Mouse (Mus musculus): ENCODE results near the gene Sult3a2. TPM values are rescaled to one million over a fixed set of nuclear protein-coding genes. Genes with fewer than 3 reads are reported as not detected.

The Sult3a2 gene
- polyA plus RNA-seq, 1 experiment = not detected

DNA sequence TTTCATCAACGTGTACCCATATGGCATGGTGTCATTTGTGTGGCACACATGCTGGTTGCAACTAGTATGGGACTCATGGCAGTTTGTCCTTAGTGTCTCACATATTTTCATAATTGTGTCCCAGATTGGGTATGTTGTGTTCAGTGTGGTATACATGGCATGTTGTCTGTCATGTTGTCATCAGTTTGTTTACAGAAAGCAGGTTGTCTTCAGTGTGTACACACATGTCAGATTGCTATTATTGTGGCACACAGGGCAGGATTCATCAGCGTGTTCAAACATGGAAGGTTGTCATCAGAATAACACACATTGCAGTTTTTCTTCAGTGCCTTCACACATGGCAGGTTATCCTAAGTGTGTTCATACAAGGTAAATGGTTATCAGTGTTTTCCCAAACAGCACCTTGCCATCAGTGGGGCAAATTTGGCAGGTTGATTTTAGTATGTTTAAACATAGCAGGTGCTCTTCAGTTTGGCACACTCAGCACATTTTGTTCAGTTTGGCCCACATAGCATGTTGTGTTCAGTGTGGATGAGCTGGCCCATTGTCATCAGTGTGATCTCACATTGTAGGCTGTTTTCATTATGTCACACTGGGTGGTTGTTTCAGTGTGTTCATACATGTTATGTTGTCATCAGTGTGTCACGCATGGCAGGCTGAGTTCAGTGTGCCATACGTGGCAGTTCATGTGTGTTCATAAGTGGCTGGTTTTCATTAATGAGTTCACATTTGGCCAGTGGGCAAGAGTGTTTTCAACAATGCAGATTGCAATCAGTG, 53.9 kb downstream of the Sult3a2 start:
- no peak overlapping the region for H3K27ac ChIP-seq (ENCODE audit: insufficient read depth, low read length)
- no peak overlapping the region for H3K4me3 ChIP-seq (ENCODE audit: insufficient read depth, low read length)
- H3K4me1 ChIP-seq (ENCODE audit: control insufficient read depth, insufficient read depth, low read length) = no peaks in the 10 kb centered on the region
- TF ChIP-seq CTCF (IDR thresholded peaks at IDR 0.05; ENCODE audit: borderline replicate concordance, insufficient read depth, low read length) (no peak), POLR2A (IDR thresholded peaks at IDR 0.05; ENCODE audit: low read depth, low read length) (no peak)

GRCm38 (mm10) chr10:33723764-33724163, 62.7 kb downstream of the Sult3a2 start:
- Histone ChIP-seq H3K4me1 (ENCODE audit: control insufficient read depth, insufficient read depth, low read length) (no peaks in the 10 kb centered on the region), H3K27ac (ENCODE audit: insufficient read depth, low read length) (no peak overlapping the region), H3K4me3 (ENCODE audit: insufficient read depth, low read length) (no peak overlapping the region)
- TF ChIP-seq CTCF (IDR thresholded peaks at IDR 0.05; ENCODE audit: borderline replicate concordance, insufficient read depth, low read length) (no peak), POLR2A (IDR thresholded peaks at IDR 0.05; ENCODE audit: low read depth, low read length) (no peak)

DNA sequence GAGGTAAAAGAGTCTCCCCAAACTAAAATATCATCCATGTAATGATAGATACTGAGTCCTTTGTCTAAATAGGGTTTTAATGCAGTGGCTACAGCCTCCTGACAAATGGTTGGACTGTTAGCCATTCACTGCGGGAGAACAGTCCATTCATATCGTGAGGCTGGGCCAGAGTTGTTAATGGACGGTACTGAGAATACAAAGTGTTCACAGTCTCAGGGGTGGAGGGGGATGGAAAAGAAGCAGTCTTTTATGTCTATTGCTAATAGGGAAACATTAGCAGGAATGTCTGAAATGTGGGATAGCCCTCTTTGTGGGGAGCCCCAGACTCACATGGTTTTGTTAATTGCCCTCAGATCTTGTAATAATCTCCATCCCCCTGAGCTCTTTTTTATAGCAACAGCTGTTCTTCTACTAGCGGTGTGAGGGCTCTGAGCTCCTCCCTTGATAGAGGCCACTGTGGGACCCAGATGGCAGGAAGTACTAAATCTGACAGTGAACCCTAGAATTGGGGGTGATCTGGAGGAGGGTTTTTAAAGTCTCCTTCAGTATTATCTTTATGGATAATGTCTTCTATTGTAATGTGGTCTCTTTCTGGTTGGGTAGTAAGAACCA, 64.6 kb downstream of the Sult3a2 start:
- Histone ChIP-seq H3K4me3 (ENCODE audit: insufficient read depth, low read length) (no peak overlapping the region), H3K4me1 (ENCODE audit: control insufficient read depth, insufficient read depth, low read length) (no peaks in the 10 kb centered on the region), H3K27ac (ENCODE audit: insufficient read depth, low read length) (no peak overlapping the region)
- no peak for TF ChIP-seq CTCF (IDR thresholded peaks at IDR 0.05; ENCODE audit: borderline replicate concordance, insufficient read depth, low read length)
- no peak for TF ChIP-seq POLR2A (IDR thresholded peaks at IDR 0.05; ENCODE audit: low read depth, low read length)

Other genes starting within 250 kb of the Sult3a2 start
- gene Clvs2, start 161.9 kb downstream of the Sult3a2 start, polyA plus RNA-seq (2011; ENCODE audit: insufficient read length, low read depth, missing spikeins) = not detected in 2 replicates
- gene Sult3a1, start 71.0 kb upstream of the Sult3a2 start, polyA plus RNA-seq (2011; ENCODE audit: insufficient read length, low read depth, missing spikeins) = not detected in 2 replicates
- gene Rsph4a, start 118.4 kb upstream of the Sult3a2 start, polyA plus RNA-seq (2011; ENCODE audit: insufficient read length, low read depth, missing spikeins) = not detected in 2 replicates
- gene Zup1, start 164.6 kb upstream of the Sult3a2 start, polyA plus RNA-seq (2011; ENCODE audit: insufficient read length, low read depth, missing spikeins) = 17.6 and 19.6 TPM in 2 replicates
- 72.0 and 98.0 TPM in 2 replicates for gene Rwdd1, start 232.9 kb upstream of the Sult3a2 start, polyA plus RNA-seq (2011; ENCODE audit: insufficient read length, low read depth, missing spikeins)